Comparison of ENCODE assay signal across 20 mouse cellular contexts in the genomic region with DNA sequence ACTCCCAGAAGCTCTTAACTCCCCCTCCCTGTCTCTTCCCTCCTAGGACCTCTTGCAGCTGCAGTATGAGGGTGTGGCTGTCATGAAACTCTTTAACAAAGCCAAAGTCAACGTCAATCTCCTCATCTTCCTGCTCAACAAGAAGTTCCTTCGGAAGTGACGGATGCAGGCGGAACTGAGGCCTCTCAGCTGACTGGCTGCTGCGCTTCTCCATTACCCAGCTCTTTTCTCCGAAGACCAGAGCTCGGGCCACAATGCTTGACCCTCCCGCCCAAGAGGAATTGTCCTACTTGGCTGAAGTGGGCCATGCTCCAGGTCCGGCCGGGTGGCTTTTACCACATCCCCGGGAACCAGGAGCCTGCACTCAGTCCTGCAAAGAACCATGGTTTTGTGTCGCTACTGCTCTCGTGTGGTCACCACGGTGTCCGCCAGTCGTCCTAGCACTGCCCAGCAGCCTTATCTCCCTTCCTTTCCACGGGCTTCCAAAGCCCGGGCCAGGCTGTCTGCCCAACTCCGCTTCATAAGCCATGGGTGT. TPM values are rescaled to one million over a fixed set of nuclear protein-coding genes. Genes with fewer than 3 reads are reported as not detected.
DNase-seq lines count a peak whose midpoint lies in the region; ATAC-seq and TF ChIP-seq lines count a peak whose summit lies in the region.
"Had no signal": no experiment of that assay in that cellular context is flagged by ENCODE, and none has a peak within 500 bp of the region (broad histone marks: within the 10 kb centered on the region; RNA-seq: fewer than 3 reads in every experiment).

No protein-coding gene starts in this region.

- peak overlapping the region; percentile 60 for H3K27ac ChIP-seq in brown adipose tissue, adult 24 weeks (replicated peaks; ENCODE audit: low read depth, low read length)
- peak overlapping the region; percentile 82 for H3K27ac ChIP-seq in heart, adult 2 months
- peak overlapping the region; percentile 64 for H3K27ac ChIP-seq in heart, postnatal 0 days (ENCODE audit: low read depth)
- no peak overlapping the region for H3K27ac ChIP-seq in embryonic facial prominence, embryonic 10.5 days (replicated peaks)
- H3K27ac ChIP-seq: hindbrain, embryonic 15.5 days; left cerebral cortex, adult 2 months; limb, embryonic 15.5 days had no signal

- no peaks in the 10 kb centered on the region for H3K9me3 ChIP-seq in heart, postnatal 0 days (replicated peaks; ENCODE audit: control insufficient read depth, low read length)
- no peaks in the 10 kb centered on the region for H3K9me3 ChIP-seq in embryonic facial prominence, embryonic 10.5 days
- H3K9me3 ChIP-seq: hindbrain, embryonic 15.5 days; limb, embryonic 15.5 days had no signal

- H3K4me3 ChIP-seq in brown adipose tissue, adult 24 weeks (ENCODE audit: insufficient read depth, low read depth, low read length), result no peak overlapping the region
- H3K4me3 ChIP-seq in heart, adult 2 months, result peak overlapping the region; percentile 5; the same call in 1 of the 2 replicates
- no peak overlapping the region for H3K4me3 ChIP-seq in heart, postnatal 0 days (ENCODE audit: low read depth, low read length)
- no peak overlapping the region for H3K4me3 ChIP-seq in embryonic facial prominence, embryonic 10.5 days
- H3K4me3 ChIP-seq: hindbrain, embryonic 15.5 days; left cerebral cortex, adult 2 months; limb, embryonic 15.5 days had no signal

- H3K36me3 ChIP-seq in heart, adult 2 months (ENCODE audit: control insufficient read depth, insufficient read depth, low read length), result no peaks in the 10 kb centered on the region
- peaks cover 40% of the 10 kb centered on the region for H3K36me3 ChIP-seq in heart, postnatal 0 days (replicated peaks; ENCODE audit: control insufficient read depth, insufficient read depth, low read length)
- peaks cover 62% of the 10 kb centered on the region for H3K36me3 ChIP-seq in embryonic facial prominence, embryonic 10.5 days (replicated peaks)
- H3K36me3 ChIP-seq: hindbrain, embryonic 15.5 days had no signal

- H3K9ac ChIP-seq in heart, adult 2 months (ENCODE audit: low read depth, low read length), result no peak overlapping the region
- no peak overlapping the region for H3K9ac ChIP-seq in heart, postnatal 0 days (replicated peaks; ENCODE audit: low read depth, low read length)
- H3K9ac ChIP-seq: hindbrain, embryonic 15.5 days; limb, embryonic 15.5 days had no signal

- 30% methylated on average over 19 of the region's 19 CpGs for WGBS in heart, adult 2 months
- WGBS in heart, postnatal 0 days, result 42% methylated on average over 19 of the region's 19 CpGs
- WGBS in embryonic facial prominence, embryonic 10.5 days, result 87% methylated on average over 19 of the region's 19 CpGs

- peak; percentile 74 to 75 for DNase-seq in heart, adult 2 months
- peak; percentile 58 for DNase-seq in heart, postnatal 0 days (ENCODE audit: low spot score)
- DNase-seq in lung, postnatal 14 days, result peak; percentile 20
- DNase-seq in left cerebral cortex, adult 9 months (ENCODE audit: low spot score in 2 of 2), result no peak
- no peak for DNase-seq in embryonic facial prominence, embryonic 10.5 days (ENCODE audit: low spot score)
- DNase-seq in urinary bladder, adult 2 months (ENCODE audit: low spot score), result no peak
- DNase-seq: cerebellum, adult 8-10 months; kidney, adult 8-10 months; midbrain, embryonic 14.5 days; right cerebral cortex, postnatal 4 days had no signal

- H3K79me2 ChIP-seq in heart, adult 2 months (replicated peaks; ENCODE audit: control insufficient read depth, insufficient read depth, low read length), result no peaks in the 10 kb centered on the region

- peaks cover 2% of the 10 kb centered on the region; the same call in 1 of the 2 replicates for H3K4me1 ChIP-seq in brown adipose tissue, adult 24 weeks (ENCODE audit: control insufficient read depth, insufficient read depth, insufficient read length, low read length)
- H3K4me1 ChIP-seq in heart, adult 2 months (ENCODE audit: control insufficient read depth, insufficient read depth, low read length), result peaks cover 2% of the 10 kb centered on the region
- H3K4me1 ChIP-seq in heart, postnatal 0 days (ENCODE audit: control insufficient read depth, insufficient read depth), result peaks cover 17% of the 10 kb centered on the region
- H3K4me1 ChIP-seq in embryonic facial prominence, embryonic 10.5 days, result peaks cover 6% of the 10 kb centered on the region; the same call in 1 of the 2 replicates
- H3K4me1 ChIP-seq: hindbrain, embryonic 15.5 days; limb, embryonic 15.5 days had no signal

- TF ChIP-seq POLR2A in heart, adult 2 months (IDR thresholded peaks at IDR 0.05; ENCODE audit: insufficient read depth, low read depth, low read length), result peak; percentile 71; the same call in 1 of the 2 replicates

- no peak overlapping the region for H3K4me2 ChIP-seq in heart, postnatal 0 days (ENCODE audit: low read depth, low read length)
- H3K4me2 ChIP-seq: hindbrain, embryonic 15.5 days; limb, embryonic 15.5 days had no signal

- TF ChIP-seq CTCF in heart, adult 2 months (IDR thresholded peaks at IDR 0.05), result peak; percentile 65
- TF ChIP-seq CTCF in heart, postnatal 0 days (IDR thresholded peaks at IDR 0.05; ENCODE audit: low read depth), result peak; percentile 50

- H3K27me3 ChIP-seq in heart, adult 2 months (ENCODE audit: control insufficient read depth, insufficient read depth, low read length), result no peaks in the 10 kb centered on the region
- H3K27me3 ChIP-seq in heart, postnatal 0 days (ENCODE audit: control insufficient read depth, insufficient read depth, low read length), result no peaks in the 10 kb centered on the region
- no peaks in the 10 kb centered on the region for H3K27me3 ChIP-seq in embryonic facial prominence, embryonic 10.5 days (replicated peaks; ENCODE audit: low read depth, poor library complexity, severe bottlenecking)
- H3K27me3 ChIP-seq: hindbrain, embryonic 15.5 days; limb, embryonic 15.5 days had no signal

- no peak for TF ChIP-seq EP300 in heart, adult 2 months (IDR thresholded peaks at IDR 0.05; ENCODE audit: insufficient read depth, low read depth, low read length)
- TF ChIP-seq EP300 in heart, postnatal 0 days (IDR thresholded peaks at IDR 0.05; ENCODE audit: low read depth), result no peak

- ATAC-seq in heart, postnatal 0 days (ENCODE audit: insufficient read depth, low read depth), result peak; percentile 75

- intact Hi-C loops in heart, adult 2 months (cut with DNase I), result loop anchor here (10.0 kb wide), 1 partner anchor 55 kb away; no protein-coding TSS in a partner anchor

RNA-seq across cellular contexts. Expression of gene Mef2d, which starts 22.0 kb away (rescaled TPM):
- 34.8 and 50.0 TPM in 2 replicates for polyA plus RNA-seq in brown adipose tissue, adult 24 weeks (2012; ENCODE audit: insufficient read depth, insufficient read length, missing spikeins)
- total RNA-seq in heart, adult 2 months (2021), result 100 to 1,000 TPM; 118 to 129 TPM
- polyA plus RNA-seq in heart, adult 2 months (2012; rRNA removed), result 119 and 122 TPM in 2 replicates
- total RNA-seq in heart, postnatal 0 days (2014; rRNA removed; ENCODE audit: low replicate concordance), result 70.8 and 75.8 TPM in 2 replicates
- polyA plus RNA-seq in heart, postnatal 0 days (2015; fragmentation: Nextera tagmentation; extraction: Ambion mirVana), result 30.0 and 30.8 TPM in 2 replicates
- 11.1 and 12.1 TPM in 2 replicates for polyA plus RNA-seq in embryonic facial prominence, embryonic 10.5 days (2016; fragmentation: Nextera tagmentation; extraction: Ambion mirVana)
- 34.6 and 51.0 TPM in 2 replicates for polyA plus RNA-seq in urinary bladder, adult 2 months (2012; rRNA removed)

RNA-seq across cellular contexts. Expression of gene Iqgap3, which starts 38.4 kb away (rescaled TPM):
- 1.1 TPM in 1 of 2 replicates, not detected in the other for polyA plus RNA-seq in brown adipose tissue, adult 24 weeks (2012; ENCODE audit: insufficient read depth, insufficient read length, missing spikeins)
- under 1 TPM; 0.21 to 0.45 TPM for total RNA-seq in heart, adult 2 months (2021)
- polyA plus RNA-seq in heart, adult 2 months (2012; rRNA removed), result 0.64 and 1.1 TPM in 2 replicates
- total RNA-seq in heart, postnatal 0 days (2014; rRNA removed; ENCODE audit: low replicate concordance), result 35.3 and 68.3 TPM in 2 replicates
- 5.4 and 6.8 TPM in 2 replicates for polyA plus RNA-seq in heart, postnatal 0 days (2015; fragmentation: Nextera tagmentation; extraction: Ambion mirVana)
- 27.3 and 28.2 TPM in 2 replicates for polyA plus RNA-seq in embryonic facial prominence, embryonic 10.5 days (2016; fragmentation: Nextera tagmentation; extraction: Ambion mirVana)
- 2.0 and 2.6 TPM in 2 replicates for polyA plus RNA-seq in urinary bladder, adult 2 months (2012; rRNA removed)

RNA-seq across cellular contexts. Expression of gene Ttc24, which starts 42.1 kb away (rescaled TPM):
- not detected in 2 replicates for polyA plus RNA-seq in brown adipose tissue, adult 24 weeks (2012; ENCODE audit: insufficient read depth, insufficient read length, missing spikeins)
- total RNA-seq in heart, adult 2 months (2021), result not detected
- polyA plus RNA-seq in heart, adult 2 months (2012; rRNA removed), result 0.29 TPM in 1 of 2 replicates, not detected in the other
- not detected in 2 replicates for total RNA-seq in heart, postnatal 0 days (2014; rRNA removed; ENCODE audit: low replicate concordance)
- not detected in 2 replicates for polyA plus RNA-seq in heart, postnatal 0 days (2015; fragmentation: Nextera tagmentation; extraction: Ambion mirVana)
- 0.09 and 0.24 TPM in 2 replicates for polyA plus RNA-seq in embryonic facial prominence, embryonic 10.5 days (2016; fragmentation: Nextera tagmentation; extraction: Ambion mirVana)
- polyA plus RNA-seq in urinary bladder, adult 2 months (2012; rRNA removed), result not detected in 2 replicates
- total RNA-seq: adrenal gland, adult 18-20 months; left cerebral cortex, adult 2 months had no signal
- polyA plus RNA-seq: brain, embryonic 14.5 days; hindbrain, embryonic 15.5 days; large intestine, adult 2 months; limb, embryonic 15.5 days; lung, embryonic 16.5 days; midbrain, embryonic 14.5 days; neural tube, embryonic 11.5 days; stomach, embryonic 14.5 days had no signal

Comparison
In these comparisons a context has a peak if more than half of its experiments do, and no peak if none do; other contexts are left out.
1. DNase-seq: peak in heart, adult 2 months (2 of 2), heart, postnatal 0 days (single experiment) and lung, postnatal 14 days (single experiment); none in left cerebral cortex, adult 9 months (0 of 2), embryonic facial prominence, embryonic 10.5 days (single experiment) and urinary bladder, adult 2 months (single experiment).